Mouse (Mus musculus) thymus, postnatal 4 days (tissue): Measurements from ENCODE around the gene P2ry6.
A peak's percentile ranks its signal among the peaks of the same experiment; 100 is the strongest.

ENCODE experiments used
- DNase-seq: peaks from one replicate; pipeline ENCODE4 v3.0.0; 2021

P2ry6 gene

DNA sequence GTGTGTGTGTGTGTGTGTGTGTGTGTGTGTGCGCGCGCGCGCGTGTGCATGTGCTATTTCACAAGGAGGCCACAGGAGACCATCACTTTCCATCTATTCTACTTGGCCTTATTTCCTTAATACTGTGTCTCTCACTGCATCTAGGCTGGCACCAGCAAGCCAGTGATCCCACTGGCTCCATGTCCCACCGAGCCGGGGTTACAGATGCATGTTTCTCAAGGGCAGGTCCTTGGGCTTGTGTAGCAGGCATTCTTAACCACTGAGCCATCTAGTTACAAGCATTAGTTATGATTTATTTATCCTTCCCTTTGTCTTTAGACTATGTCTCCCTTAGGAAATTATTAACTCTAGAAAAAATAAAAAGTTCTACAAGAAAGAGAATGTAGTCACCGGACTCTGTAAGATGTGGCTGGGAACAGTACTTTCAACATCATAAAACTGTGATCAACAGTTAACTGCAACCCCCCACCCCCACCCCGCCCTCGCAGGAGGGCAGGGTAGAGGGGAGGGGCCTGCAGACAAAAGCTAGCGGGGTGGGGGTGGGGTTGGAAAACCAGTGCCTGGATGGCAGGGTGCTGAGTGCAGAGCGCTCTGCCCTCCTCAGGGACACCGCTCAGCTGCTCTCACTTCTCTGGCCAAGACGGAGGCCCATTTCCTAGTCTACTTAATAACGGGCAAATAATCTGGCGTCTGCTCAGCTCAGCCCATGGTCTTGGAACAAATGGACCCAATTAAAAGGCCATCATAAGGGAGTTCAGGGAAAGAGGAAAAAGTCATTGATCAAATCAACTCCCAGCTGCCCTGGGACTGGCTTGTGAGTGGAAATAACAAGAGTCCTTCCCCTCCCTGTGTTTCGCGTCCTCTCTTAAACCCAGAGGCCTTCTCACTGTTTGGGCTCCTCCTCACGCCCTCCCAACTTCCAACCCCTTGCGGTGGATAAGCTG is 10.3 kb upstream of the P2ry6 start:
- DNase-seq = no peak

DNA sequence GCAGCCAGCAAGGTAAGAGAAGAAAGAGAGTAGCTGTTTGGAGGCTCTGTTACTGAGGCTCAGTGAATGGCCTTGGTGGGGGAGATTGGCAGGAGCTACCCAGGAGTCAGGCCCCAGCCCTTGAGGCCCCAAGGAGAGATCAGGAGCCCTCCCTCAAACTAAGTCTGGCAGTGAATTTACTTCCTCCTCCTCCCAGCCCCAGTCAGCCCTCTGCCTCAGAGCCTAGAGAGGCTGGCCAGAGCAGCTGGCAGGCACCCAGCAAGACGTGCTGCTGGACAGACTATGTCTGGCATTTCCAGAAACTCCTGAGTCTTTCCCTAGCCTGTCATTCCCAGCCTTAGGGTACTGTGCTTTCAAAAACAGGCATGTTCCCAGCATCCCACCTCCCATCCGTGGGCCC is 4.7 kb upstream of the P2ry6 start:
- no peak for DNase-seq

DNA sequence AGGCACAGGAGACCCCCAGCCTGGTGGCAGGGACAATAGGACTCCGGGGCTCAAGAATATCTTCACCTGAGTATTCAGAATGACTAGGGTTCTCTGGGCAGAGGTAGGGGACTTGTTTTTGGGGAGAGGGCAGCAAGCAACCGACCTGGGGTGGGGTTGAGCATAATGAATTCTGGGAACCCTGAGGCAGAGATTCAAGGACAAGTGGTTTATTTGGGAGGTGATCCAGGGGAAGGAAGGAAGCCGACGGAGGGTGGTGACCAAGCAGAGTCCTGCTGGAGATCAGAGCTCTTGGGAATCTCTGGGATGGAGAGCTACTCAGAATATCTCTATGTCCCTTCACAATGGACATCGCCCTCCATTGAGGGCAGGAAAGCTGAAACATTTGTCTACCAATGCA is 3.7 kb upstream of the P2ry6 start:
- DNase-seq = no peak

DNA sequence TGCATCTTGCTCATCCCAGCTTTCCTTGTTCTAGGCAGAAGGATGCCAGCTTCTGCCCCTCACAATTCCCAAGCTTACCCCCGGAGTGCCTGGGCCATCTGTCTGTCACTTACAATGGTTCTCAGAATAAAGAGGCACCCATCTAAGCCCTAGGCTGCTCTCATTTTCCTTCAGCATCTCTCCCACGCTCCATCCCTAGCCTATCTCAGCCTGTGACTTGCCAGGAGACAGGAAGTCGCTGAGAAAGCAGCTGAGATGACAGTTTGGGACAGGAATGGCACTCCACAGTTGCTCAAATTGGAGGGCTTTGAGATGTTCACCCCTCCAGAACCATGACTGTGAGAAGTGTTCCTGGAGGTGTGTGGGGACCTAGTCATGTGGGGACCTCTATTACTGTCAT is 1.6 kb downstream of the P2ry6 start:
- DNase-seq = no peak

DNA sequence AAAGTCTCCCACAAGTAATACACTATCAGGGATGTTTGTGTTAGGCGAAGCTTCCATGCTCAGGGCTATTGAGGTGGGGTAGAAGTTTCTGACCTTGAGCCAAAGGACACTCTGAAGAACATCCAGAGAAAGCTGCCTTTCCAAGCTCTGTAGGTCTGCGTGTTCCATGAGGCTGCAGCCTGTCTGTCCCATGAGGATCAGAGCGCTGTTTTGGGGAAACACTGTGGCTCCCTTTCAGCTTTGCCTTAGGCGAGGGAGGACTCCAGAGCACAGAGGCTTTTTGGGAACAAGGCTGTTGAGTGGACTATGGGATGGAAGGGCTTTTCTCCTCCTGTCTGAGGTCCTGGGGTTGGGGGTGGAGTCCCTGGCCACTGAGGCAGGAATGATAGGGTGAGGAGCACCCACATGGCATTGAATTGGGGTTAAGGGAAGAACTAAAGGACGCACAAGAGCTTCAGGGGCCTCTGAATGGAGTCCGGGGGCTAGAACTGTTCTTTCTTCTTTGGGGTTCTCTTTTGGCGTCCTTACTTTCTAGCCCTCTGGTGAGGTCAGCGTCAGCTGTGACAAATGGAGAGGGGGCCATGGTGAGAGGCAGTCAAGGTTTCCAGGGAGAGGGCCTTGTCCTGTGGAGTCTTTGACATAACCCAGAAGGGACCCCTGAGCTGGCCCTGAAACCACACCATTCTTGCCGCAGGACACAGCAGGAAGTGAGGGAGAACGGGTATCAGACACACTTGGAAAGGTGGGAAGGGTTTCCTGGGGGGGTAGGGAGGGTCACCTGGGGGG is 5.4 kb downstream of the P2ry6 start:
- DNase-seq = no peak

DNA sequence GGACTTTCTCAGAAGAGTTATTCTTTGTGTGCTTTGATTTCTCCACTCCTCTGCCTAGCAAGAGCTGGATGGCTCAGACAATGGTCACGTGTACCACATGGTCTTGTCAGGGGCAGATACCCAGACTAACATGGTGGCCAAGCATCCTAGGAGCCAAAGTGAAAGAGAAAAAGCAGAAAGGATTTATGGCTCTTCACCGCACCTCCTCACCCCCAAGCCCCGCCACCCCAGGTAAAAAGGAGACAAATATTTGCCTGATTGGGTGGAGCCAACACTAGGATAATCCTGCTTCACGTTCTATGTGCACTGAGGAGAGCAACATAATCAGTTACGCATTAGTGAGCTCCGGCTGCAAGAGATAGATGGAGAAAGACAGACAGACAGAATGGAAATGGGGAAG is 6.1 kb downstream of the P2ry6 start:
- DNase-seq = no peak

DNA sequence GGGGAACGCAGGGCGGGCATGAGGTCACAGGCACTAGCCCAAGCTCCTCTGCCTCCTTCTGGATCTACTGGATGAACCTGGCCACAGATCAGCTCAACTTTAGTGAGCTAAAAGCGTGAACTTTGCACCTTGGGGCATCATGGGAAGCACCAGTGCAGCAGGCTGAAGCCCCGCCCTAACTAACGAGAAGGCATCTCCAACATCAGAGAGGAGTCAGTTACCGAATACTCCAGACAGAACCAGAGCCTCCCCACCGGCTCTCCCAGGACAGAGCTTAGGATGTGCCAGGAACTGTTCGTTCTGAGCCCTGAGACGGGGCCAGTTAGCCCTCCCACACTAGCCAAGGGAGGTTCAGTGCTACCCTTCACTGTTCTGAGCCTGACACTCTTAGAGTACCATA is 6.6 kb downstream of the P2ry6 start:
- DNase-seq = no peak

DNA sequence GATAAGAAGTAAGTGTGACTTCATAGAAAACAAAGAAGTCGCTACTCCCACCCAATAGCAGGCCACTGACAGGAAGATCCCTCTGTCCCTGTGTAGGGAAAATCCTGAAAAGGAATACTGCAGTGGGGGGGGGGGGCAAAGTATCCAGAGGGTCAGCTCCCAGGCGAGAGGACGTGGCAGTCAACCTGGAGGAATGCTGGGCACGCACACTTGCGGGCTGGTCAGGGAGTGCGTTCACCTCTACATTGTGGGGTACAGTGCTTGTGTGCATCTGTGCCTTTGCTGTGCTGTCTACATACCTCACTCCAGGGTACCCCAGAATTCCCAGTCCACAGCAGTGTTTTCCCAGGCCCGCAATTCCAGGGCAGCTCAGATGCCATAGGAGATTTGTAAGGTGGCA is 8.4 kb downstream of the P2ry6 start:
- no peak for DNase-seq

DNA sequence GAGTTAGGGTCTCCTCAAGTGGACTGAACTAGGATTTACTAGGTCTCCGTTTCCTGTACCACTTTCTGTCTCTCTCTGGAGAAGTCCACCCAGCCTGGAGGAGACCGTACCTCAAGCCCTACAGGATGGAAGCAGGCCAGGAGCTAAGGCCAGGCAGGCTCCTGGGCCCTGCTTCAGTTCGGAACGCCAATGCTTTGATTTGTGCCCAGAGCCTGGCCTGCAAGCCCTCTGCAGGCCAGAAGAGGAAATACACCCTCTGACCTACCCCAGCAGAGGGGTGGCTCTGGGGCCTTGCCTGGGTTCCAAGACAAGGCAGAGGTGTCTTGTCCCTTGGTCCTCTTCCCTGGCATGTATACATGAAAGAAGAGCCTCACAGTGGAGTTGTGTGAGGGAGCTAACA is 9.4 kb downstream of the P2ry6 start:
- peak; percentile 35 for DNase-seq

DNA sequence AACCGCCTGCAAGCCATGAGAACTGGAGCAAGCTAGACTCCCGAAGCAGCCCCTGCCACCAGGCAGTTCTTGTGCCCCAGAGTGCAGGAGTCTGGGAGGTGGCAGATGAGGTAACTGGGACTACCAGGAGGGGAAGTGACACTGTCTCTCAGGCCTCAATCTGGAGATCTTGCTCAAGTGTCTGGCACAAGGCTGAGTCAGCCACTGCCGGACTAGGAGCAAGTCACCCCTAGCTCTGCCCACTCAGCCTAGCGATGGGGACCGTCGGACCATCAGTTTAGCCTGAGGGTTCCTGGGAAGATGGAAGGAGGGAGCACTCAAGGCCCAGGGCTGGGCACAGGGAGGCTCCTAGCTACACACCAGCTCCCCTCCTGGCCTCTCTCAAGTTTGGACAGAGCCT is 10.2 kb downstream of the P2ry6 start:
- no peak for DNase-seq

DNA sequence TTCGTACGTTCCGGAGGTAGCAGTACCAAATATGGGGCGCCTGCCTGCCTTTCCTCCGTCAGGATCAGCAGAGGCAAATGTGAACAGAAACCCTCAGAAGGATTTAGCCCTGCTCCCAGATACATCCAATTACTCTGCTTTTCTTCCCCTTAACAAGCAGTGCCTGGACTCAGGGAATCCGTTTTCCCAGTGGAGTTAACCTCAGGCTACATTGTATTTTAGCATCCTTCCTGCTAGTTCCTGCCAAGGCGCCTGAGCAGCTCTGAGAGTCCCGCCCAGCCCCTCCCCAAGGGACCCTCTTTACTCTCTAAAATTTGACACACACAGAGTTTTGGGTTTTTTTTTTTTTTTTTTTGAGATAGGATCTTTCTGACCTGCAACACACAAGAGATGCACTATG is 11.1 kb downstream of the P2ry6 start:
- DNase-seq = no peak

DNA sequence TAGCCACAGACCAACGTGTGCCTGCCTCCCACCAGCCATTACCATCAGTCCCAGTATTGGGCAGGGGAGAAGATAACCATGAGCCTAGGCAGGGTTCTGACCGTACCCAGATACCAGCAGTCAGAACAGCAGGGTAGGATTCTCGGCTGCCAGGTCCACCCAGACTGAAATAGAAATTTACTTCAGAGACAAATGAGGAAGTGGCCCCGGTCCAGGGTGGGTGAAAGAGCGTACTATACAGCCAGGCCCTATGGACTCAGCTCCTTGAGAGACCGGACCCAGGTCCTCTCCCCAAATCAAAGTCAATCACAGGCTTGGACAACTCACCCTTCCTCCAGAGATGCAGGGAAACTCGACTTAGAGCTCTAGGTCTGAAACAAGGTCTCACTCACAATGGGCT is 13.3 kb downstream of the P2ry6 start:
- no peak for DNase-seq

DNA sequence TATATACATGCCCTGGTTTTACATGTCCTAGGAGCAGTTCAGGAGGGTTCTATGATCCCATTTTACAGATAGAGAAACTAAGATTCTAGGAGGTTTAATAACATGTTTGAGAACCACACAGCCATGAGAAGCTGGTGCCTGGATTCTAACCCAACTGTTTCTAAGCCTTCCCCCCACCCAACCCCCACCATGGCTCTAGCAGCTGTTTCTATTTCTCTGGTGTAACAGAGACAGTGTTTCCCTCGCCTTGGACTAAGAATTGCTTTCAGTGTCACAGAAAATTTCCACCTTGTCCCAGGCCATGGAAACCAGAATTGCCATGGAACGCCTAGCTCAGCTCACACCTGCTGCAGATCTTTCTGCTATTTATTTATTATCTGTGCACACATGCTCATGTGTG is 14.0 kb downstream of the P2ry6 start:
- no peak for DNase-seq

DNA sequence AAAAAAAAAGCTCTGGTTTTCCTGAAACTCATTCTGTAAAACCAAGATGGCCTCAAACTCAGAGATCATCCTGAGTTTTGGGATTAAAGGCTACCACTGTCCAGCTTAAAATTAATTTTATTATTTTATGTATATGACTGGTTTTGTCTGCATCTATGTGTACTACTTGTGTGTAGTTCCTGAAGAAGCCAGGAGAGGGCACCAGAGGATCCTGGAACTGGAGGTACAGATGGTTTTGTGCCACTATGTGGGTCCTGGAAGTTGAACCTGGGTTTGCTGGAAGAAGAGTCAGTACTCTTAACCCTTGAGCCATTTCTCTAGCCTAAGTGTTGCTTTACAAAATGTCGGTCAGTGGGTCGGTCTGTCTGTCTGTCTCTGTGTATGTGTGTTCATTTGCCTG is 16.0 kb downstream of the P2ry6 start:
- peak; percentile 67 for DNase-seq

DNA sequence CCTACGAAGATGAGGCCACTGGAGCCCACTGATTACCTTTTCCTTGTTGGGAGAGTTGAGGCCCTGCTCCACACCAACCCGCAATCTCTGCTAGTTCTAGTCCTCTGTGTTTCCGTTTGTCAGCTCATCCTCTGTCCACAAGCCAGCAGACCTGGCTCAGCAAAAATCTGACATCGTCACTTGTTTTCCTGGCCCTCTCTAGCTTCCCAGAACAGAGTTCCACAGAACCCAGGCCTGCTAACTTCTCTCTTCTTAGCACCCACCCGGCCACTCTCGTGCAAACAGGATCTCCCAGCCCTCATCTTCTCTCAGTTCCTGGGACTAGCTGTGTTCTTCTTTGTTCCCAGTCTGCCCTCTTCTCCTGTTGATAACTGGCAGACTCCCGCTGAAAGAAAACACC is 21.8 kb downstream of the P2ry6 start:
- DNase-seq = no peak

DNA sequence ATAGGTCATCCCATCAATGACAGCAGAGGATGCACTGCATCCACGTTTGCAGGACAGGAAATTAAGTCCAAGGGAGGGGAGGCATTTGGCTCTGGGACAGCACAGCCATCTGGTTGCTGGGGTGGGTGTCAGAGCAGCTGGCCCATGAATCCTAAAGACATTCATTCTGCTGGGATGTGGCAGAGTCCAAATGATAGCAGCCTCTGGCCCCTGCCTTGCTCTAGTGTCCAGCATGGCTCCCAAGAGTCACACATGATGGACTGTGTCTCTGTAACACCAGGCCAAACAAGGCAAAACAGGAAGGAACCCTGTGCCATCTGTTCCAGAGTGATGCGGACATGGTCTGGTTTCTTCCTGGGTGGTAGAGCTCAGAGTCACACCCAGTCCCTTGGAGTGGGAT is 22.5 kb downstream of the P2ry6 start:
- no peak for DNase-seq

DNA sequence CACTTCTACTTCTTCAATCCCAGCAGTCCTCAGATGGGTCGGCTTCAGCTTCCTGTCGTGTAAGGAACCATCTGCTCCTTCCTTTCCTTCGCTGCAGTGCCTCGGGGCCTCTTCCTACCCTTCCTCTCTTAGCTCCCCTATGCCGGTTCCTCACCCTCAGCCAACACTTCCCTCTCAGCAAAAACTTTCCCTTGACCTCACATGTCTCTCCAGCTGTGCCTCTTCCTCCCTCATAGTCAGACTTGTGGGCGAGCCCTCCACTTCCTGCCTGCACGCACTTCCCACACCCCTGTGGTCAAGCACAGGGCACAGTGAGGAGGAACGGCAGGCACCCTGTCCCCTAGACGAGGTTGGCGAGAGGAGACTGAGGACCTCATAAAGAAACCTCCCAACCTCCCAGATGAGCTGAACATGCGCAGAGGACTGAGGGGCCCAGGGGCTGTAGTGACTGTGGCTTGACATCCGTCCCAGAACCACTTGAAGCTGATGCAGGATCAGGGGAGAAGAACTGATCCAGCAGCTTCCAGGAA is 23.9 kb downstream of the P2ry6 start:
- DNase-seq = peak; percentile 33

DNA sequence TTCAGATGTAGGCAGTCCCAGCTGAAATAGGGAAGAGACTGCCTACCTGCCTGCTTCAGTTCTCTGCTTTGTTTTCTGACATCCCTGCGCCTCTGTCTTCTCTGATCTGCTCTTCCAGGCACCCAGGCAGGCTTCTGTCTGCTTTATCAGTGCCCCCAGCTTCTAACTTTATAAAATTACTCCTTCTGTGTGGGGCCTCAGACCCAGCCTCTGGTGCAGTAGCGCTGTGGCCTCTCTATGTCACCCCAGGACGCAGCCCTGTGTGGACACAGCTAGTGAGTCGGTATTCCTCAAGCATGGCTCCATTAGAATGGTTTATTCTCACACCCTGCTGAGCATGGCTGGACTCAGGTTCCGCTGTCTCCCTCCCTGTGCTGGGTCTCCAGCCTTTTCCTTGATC is 24.4 kb downstream of the P2ry6 start:
- no peak for DNase-seq

DNA sequence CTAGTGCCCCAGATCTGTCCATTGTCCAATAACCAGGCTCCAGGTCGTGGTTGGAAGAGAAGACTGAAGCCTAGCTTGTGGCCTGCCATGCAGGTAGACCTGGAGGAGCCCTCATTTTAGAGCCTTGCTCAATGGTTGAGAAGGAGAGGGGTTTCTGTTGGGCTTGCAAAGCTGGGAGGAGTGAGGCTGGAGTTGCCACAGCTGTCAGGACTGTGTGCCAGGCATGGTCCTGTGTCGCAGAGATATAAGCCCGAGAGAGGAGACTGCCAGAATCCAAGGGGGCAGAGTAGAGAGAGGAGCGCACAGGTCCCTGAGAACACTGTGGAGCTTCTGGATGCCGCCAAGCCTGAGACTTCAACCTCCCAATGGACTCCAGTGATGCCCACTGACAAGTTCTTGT is 29.7 kb downstream of the P2ry6 start:
- no peak for DNase-seq

DNA sequence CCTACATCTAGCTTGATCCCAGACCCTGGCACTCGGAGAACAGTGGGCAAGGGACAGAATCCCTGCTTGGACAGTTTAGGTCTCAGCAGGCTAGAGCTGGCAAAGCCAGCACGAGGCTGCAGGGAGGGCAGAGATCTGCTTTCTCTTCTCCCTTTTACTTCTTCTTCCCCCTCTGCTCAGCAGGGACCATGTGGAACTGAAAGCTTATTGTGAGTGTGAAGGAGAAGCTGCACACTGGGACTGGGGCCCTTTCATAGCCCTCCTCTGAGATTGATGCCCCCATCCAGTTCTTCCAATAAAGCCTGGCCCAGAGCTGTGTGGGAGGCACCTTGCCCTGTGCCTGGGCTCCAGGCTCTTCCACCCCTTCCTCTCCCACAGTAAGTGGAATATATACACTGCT is 30.1 kb downstream of the P2ry6 start:
- DNase-seq = no peak

DNA sequence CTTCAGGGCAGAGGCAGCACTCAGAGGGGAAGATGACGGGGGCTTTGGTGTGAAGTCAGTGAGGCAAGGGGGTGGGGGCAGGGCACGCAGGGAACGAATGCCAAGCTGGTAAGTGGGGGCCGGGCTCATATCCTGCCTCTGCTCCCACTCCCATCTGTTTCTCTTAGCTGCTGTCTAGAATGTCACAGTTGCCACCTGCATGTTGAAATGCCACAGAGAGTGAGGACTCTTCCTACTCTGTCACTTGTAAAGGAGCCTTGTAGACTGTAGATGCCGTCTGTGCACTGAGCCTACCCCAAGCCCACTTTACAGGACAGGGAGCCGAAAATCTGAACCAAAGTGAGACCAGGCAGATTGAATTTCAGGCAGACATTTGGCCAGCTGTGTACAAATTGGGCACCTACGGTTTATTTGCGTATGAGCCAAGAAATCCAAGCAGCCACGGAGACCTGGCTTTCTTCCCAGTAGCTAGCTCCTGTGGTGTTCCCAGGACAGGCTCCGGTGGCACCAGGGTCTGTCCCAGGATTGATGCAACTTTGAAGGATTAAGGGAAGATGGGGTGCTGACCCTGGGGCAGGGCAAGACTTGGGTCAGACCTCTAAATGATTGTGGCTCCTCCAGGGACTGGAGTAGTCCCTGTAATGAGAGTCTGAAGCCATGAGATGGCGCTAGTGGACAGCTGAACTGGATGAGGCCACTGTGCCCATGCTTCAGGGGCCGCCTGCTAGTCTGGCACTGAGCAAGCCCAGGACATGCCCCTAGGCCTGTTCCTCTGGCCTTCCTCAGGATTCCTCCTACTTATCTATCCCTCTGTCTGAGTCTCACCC is 31.4 kb downstream of the P2ry6 start:
- peak; percentile 63 for DNase-seq

DNA sequence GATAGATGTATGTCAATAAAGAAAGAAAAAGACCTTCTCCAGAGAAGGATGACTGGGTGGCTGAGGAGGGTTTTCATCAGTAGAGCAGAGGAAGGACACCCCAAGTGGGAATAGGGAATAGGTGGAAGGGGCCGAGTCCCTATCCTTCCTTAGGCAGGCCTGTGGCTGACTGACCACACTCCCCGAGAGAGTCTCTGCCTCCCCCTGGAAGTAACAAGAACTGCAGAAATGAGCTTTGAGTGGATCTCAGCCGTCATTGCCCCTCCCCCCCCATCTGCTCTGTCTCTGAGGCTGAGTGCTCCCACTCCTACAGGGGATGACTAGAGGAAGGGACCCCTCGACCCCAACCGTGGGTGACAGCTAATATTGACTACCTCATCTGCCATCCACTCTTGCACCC is 33.3 kb downstream of the P2ry6 start:
- no peak for DNase-seq

DNA sequence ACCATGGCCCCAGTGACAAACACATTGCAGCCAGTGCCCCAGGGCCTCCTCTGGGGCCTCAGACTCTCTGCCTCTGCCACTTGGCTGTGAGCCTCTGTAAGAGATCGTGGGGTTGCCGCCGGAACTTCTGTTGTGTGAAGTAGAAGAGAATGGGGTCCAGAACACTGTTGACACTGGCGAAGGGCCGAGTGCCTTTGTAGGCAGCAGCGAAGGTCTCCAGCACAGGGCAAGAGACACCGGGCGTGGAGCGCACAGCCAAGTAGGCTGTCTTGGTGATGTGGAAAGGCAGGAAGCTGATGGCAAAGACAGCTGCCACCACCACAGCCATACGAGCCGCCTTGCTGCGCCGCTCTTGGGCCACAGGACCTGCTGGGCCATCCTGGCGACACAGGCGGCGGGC is 36.3 kb downstream of the P2ry6 start:
- no peak for DNase-seq
